Mouse (Mus musculus): Measurements from ENCODE around the gene Npb. TPM values are rescaled to one million over a fixed set of nuclear protein-coding genes. Genes with fewer than 3 reads are reported as not detected.

Npb gene
- not detected for polyA plus RNA-seq (2014; fragmentation: Illumina TruSeq; extraction: RNeasy Lipid Tissue Mini Kit (QIAGEN cat#74804); ENCODE audit: low read depth, low replicate concordance)

DNA sequence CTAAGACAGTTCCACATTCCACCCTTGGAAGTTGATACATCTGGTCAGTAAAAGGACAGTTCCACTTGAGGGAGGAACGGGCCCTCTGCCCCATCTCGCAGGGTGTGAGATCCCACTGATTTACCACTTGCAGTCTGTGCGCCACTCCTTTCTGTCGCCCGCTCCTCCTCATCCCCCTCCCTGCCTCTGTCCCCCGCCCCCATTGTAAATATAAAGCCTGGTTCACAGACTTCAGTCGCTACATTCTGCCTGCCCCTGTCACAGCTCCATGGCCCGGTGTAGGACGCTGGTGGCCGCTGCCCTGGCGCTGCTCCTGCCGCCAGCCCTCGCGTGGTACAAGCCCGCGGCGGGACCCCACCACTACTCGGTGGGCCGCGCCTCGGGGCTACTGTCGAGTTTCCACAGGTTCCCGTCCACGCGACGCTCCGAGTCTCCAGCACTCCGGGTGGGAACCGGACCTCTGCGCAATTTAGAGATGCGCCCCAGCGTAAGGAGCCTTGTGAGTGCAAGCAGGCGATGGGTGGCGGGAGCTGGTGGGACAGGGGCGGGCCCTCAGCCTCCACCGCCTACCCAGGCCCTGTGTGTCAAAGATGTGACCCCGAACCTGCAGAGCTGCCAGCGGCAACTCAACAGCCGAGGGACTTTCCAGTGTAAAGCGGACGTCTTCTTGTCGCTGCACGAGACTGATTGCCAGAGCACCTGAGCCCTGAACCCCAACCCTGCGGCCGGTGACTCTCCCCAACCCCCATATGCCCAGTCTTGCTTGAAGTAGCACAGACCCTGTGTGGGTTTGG is at the start of gene Npb:
Npb (plus strand) TSS at position 237 of the 794 bp plus-strand sequence.

GRCm38 (mm10) chr11:120572752-120573584 is 35.3 kb upstream of the Npb start, which contains the start of gene P4hb:
Gene P4hb, minus strand, starts transcription at chr11:120573253.

GRCm38 (mm10) chr11:120581490-120582267 is 26.6 kb upstream of the Npb start, which contains the start of gene Arhgdia:
Gene Arhgdia, minus strand, starts transcription at chr11:120581624.

GRCm38 (mm10) chr11:120598283-120598989 is 9.8 kb upstream of the Npb start, which contains the start of the genes Alyref and Anapc11:
Gene Alyref, minus strand, starts transcription at chr11:120598365.
Gene Anapc11, plus strand, starts transcription at chr11:120598421.

GRCm38 (mm10) chr11:120617519-120618112 is 9.3 kb downstream of the Npb start, which contains the start of gene Pcyt2:
Gene Pcyt2, minus strand, starts transcription at chr11:120617936.

DNA sequence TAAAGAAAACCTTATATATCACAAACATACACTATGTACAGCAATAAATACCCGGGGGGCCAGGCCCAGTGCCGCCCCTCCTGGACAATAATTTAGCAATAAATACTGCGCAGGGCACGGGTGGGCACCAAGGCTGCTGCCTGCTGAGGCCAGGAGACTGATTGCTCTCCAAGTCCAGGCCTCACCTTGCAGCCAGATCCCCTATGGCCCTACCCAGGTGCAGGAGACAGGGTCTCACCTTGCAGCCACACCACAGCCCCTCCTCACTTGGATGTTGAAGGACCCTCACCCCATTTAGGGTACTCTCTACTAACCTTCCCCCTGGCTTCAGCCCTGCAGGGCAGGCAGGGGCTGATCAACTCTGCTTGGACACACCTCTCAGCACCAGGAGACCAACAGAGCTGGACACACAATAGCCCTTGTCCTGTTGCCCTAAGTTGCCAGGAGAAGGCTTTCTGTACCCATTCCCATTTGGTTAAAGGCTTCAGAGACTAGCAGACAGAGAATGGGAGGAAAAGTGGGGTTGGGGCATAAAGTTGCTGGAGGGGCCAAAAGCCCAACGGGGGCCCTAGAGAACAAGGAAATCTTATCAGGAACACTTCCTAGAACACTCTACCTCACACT is 17.0 kb downstream of the Npb start, which contains the start of gene Sirt7:
Sirt7 (minus strand) TSS at position 89 of the 624 bp plus-strand sequence.

DNA sequence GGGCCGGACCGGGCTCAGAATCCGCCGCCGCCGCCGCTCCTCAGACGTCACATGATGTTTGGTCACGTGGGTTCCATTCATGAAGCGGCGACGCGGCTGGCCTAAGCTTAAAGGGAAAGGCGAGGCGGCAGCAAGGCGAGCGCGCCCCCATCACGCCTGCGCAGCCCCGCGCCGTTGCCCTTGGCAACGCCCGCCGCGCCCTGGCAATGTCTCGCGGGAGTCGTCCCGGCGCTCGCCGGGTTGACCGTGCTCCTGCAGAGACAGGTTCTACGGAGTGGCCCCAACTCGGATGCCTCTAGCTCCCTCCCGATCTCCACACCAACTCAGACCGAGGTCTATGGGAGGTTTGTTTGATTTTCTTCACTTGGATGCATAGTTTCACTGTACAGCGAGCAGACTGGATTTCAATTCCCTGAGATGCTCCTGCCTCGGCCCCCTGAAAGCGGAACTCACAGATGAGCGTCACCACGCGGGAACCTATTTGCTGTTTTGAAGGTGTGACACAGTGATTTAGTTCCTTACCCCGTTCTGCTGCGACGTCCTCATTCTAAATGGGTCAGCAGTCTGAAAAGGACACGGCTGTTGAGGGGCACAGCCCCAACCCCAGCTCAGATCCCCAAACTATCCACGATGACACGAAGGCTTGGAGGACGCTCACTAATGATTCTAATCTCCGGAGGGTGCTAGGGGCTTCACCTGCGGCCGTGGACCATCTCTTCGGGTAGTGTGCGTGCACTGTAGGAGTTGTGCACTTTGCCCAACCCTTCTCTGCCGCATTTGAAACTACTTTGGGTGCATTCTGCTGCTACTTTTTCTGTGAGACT is 25.5 kb downstream of the Npb start, which contains the start of gene Mafg:
Mafg (minus strand) TSS at position 81 of the 824 bp plus-strand sequence.

GRCm38 (mm10) chr11:120643601-120643987 is 35.3 kb downstream of the Npb start, which contains the start of gene Pycr1:
Gene Pycr1, minus strand, starts transcription at chr11:120643769.

DNA sequence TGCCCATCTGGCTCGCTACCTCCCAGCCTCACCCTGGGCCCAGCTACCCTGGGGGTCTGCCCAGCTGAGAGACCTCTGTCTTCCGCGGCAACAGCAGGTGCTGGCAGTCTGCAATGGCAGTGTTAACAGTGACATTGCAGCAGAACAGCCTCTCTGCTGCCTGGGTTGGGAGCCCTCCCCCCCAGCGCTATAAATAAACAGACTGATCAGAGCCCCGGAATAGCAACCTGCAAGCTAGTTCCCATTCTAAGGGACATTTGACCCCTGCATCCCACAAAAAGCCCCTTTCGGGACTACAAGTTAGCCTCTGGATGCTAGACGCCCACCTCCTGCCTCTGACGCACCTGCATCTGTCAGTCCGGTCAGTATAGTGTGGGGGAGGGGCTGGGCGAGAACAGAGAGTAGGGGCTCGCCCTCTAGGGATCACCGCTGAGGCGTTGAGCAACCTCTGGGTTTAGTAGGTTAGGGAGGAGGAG is 39.8 kb downstream of the Npb start, which contains the start of gene Myadml2:
Myadml2 (minus strand) TSS at position 158 of the 476 bp plus-strand sequence.

Other genes starting within 250 kb of the Npb start
- gene Fscn2, start 246.9 kb upstream of the Npb start, polyA plus RNA-seq (2014; fragmentation: Illumina TruSeq; extraction: RNeasy Lipid Tissue Mini Kit (QIAGEN cat#74804); ENCODE audit: low read depth, low replicate concordance), result not detected
- 0.15 TPM for gene Faap100, start 229.7 kb upstream of the Npb start, polyA plus RNA-seq (2014; fragmentation: Illumina TruSeq; extraction: RNeasy Lipid Tissue Mini Kit (QIAGEN cat#74804); ENCODE audit: low read depth, low replicate concordance)
- 35.9 TPM for gene Nploc4, start 170.8 kb upstream of the Npb start, polyA plus RNA-seq (2014; fragmentation: Illumina TruSeq; extraction: RNeasy Lipid Tissue Mini Kit (QIAGEN cat#74804); ENCODE audit: low read depth, low replicate concordance)
- not detected for gene Tspan10, start 165.8 kb upstream of the Npb start, polyA plus RNA-seq (2014; fragmentation: Illumina TruSeq; extraction: RNeasy Lipid Tissue Mini Kit (QIAGEN cat#74804); ENCODE audit: low read depth, low replicate concordance)
- 0.14 TPM for gene Pde6g, start 155.0 kb upstream of the Npb start, polyA plus RNA-seq (2014; fragmentation: Illumina TruSeq; extraction: RNeasy Lipid Tissue Mini Kit (QIAGEN cat#74804); ENCODE audit: low read depth, low replicate concordance)
- not detected for gene Oxld1, start 150.4 kb upstream of the Npb start, polyA plus RNA-seq (2014; fragmentation: Illumina TruSeq; extraction: RNeasy Lipid Tissue Mini Kit (QIAGEN cat#74804); ENCODE audit: low read depth, low replicate concordance)
- gene Ccdc137, start 150.4 kb upstream of the Npb start, polyA plus RNA-seq (2014; fragmentation: Illumina TruSeq; extraction: RNeasy Lipid Tissue Mini Kit (QIAGEN cat#74804); ENCODE audit: low read depth, low replicate concordance), result 6.0 TPM
- 10.9 TPM for gene Arl16, start 140.9 kb upstream of the Npb start, polyA plus RNA-seq (2014; fragmentation: Illumina TruSeq; extraction: RNeasy Lipid Tissue Mini Kit (QIAGEN cat#74804); ENCODE audit: low read depth, low replicate concordance)
- gene Mrpl12, start 123.9 kb upstream of the Npb start, polyA plus RNA-seq (2014; fragmentation: Illumina TruSeq; extraction: RNeasy Lipid Tissue Mini Kit (QIAGEN cat#74804); ENCODE audit: low read depth, low replicate concordance), result 3.0 TPM
- 0.31 TPM for gene Slc25a10, start 116.6 kb upstream of the Npb start, polyA plus RNA-seq (2014; fragmentation: Illumina TruSeq; extraction: RNeasy Lipid Tissue Mini Kit (QIAGEN cat#74804); ENCODE audit: low read depth, low replicate concordance)
- gene Gcgr, start 77.8 kb upstream of the Npb start, polyA plus RNA-seq (2014; fragmentation: Illumina TruSeq; extraction: RNeasy Lipid Tissue Mini Kit (QIAGEN cat#74804); ENCODE audit: low read depth, low replicate concordance), result not detected
- 3.2 TPM for gene Mcrip1, start 58.8 kb upstream of the Npb start, polyA plus RNA-seq (2014; fragmentation: Illumina TruSeq; extraction: RNeasy Lipid Tissue Mini Kit (QIAGEN cat#74804); ENCODE audit: low read depth, low replicate concordance)
- gene Ppp1r27, start 57.3 kb upstream of the Npb start, polyA plus RNA-seq (2014; fragmentation: Illumina TruSeq; extraction: RNeasy Lipid Tissue Mini Kit (QIAGEN cat#74804); ENCODE audit: low read depth, low replicate concordance), result 2.5 TPM
- 41.5 TPM for gene P4hb, start 35.2 kb upstream of the Npb start, polyA plus RNA-seq (2014; fragmentation: Illumina TruSeq; extraction: RNeasy Lipid Tissue Mini Kit (QIAGEN cat#74804); ENCODE audit: low read depth, low replicate concordance)
- gene Arhgdia, start 26.9 kb upstream of the Npb start, polyA plus RNA-seq (2014; fragmentation: Illumina TruSeq; extraction: RNeasy Lipid Tissue Mini Kit (QIAGEN cat#74804); ENCODE audit: low read depth, low replicate concordance), result 5.0 TPM
- 15.0 TPM for gene Alyref, start 10.1 kb upstream of the Npb start, polyA plus RNA-seq (2014; fragmentation: Illumina TruSeq; extraction: RNeasy Lipid Tissue Mini Kit (QIAGEN cat#74804); ENCODE audit: low read depth, low replicate concordance)
- 9.5 TPM for gene Anapc11, start 10.1 kb upstream of the Npb start, polyA plus RNA-seq (2014; fragmentation: Illumina TruSeq; extraction: RNeasy Lipid Tissue Mini Kit (QIAGEN cat#74804); ENCODE audit: low read depth, low replicate concordance)
- gene Pcyt2, start 9.5 kb downstream of the Npb start, polyA plus RNA-seq (2014; fragmentation: Illumina TruSeq; extraction: RNeasy Lipid Tissue Mini Kit (QIAGEN cat#74804); ENCODE audit: low read depth, low replicate concordance), result 6.7 TPM
- 1.2 TPM for gene Sirt7, start 16.8 kb downstream of the Npb start, polyA plus RNA-seq (2014; fragmentation: Illumina TruSeq; extraction: RNeasy Lipid Tissue Mini Kit (QIAGEN cat#74804); ENCODE audit: low read depth, low replicate concordance)
- gene Mafg, start 25.1 kb downstream of the Npb start, polyA plus RNA-seq (2014; fragmentation: Illumina TruSeq; extraction: RNeasy Lipid Tissue Mini Kit (QIAGEN cat#74804); ENCODE audit: low read depth, low replicate concordance), result 1.8 TPM
- gene Pycr1, start 35.3 kb downstream of the Npb start, polyA plus RNA-seq (2014; fragmentation: Illumina TruSeq; extraction: RNeasy Lipid Tissue Mini Kit (QIAGEN cat#74804); ENCODE audit: low read depth, low replicate concordance), result 0.39 TPM
- gene Myadml2, start 39.7 kb downstream of the Npb start, polyA plus RNA-seq (2014; fragmentation: Illumina TruSeq; extraction: RNeasy Lipid Tissue Mini Kit (QIAGEN cat#74804); ENCODE audit: low read depth, low replicate concordance), result not detected
- not detected for gene Notum, start 52.7 kb downstream of the Npb start, polyA plus RNA-seq (2014; fragmentation: Illumina TruSeq; extraction: RNeasy Lipid Tissue Mini Kit (QIAGEN cat#74804); ENCODE audit: low read depth, low replicate concordance)
- gene Aspscr1, start 64.5 kb downstream of the Npb start, polyA plus RNA-seq (2014; fragmentation: Illumina TruSeq; extraction: RNeasy Lipid Tissue Mini Kit (QIAGEN cat#74804); ENCODE audit: low read depth, low replicate concordance), result 4.5 TPM
- gene Cenpx, start 105.3 kb downstream of the Npb start, polyA plus RNA-seq (2014; fragmentation: Illumina TruSeq; extraction: RNeasy Lipid Tissue Mini Kit (QIAGEN cat#74804); ENCODE audit: low read depth, low replicate concordance), result 2.4 TPM
- 0.18 TPM for gene Lrrc45, start 105.4 kb downstream of the Npb start, polyA plus RNA-seq (2014; fragmentation: Illumina TruSeq; extraction: RNeasy Lipid Tissue Mini Kit (QIAGEN cat#74804); ENCODE audit: low read depth, low replicate concordance)
- not detected for gene Rac3, start 113.0 kb downstream of the Npb start, polyA plus RNA-seq (2014; fragmentation: Illumina TruSeq; extraction: RNeasy Lipid Tissue Mini Kit (QIAGEN cat#74804); ENCODE audit: low read depth, low replicate concordance)
- gene Dcxr, start 118.8 kb downstream of the Npb start, polyA plus RNA-seq (2014; fragmentation: Illumina TruSeq; extraction: RNeasy Lipid Tissue Mini Kit (QIAGEN cat#74804); ENCODE audit: low read depth, low replicate concordance), result not detected
- gene Cbr2, start 123.6 kb downstream of the Npb start, polyA plus RNA-seq (2014; fragmentation: Illumina TruSeq; extraction: RNeasy Lipid Tissue Mini Kit (QIAGEN cat#74804); ENCODE audit: low read depth, low replicate concordance), result 0.66 TPM
- not detected for gene Hmga1b, start 154.3 kb downstream of the Npb start, polyA plus RNA-seq (2014; fragmentation: Illumina TruSeq; extraction: RNeasy Lipid Tissue Mini Kit (QIAGEN cat#74804); ENCODE audit: low read depth, low replicate concordance)
- 0.21 TPM for gene Rfng, start 175.7 kb downstream of the Npb start, polyA plus RNA-seq (2014; fragmentation: Illumina TruSeq; extraction: RNeasy Lipid Tissue Mini Kit (QIAGEN cat#74804); ENCODE audit: low read depth, low replicate concordance)
- 39.3 TPM for gene Gps1, start 175.8 kb downstream of the Npb start, polyA plus RNA-seq (2014; fragmentation: Illumina TruSeq; extraction: RNeasy Lipid Tissue Mini Kit (QIAGEN cat#74804); ENCODE audit: low read depth, low replicate concordance)
- gene Dus1l, start 187.9 kb downstream of the Npb start, polyA plus RNA-seq (2014; fragmentation: Illumina TruSeq; extraction: RNeasy Lipid Tissue Mini Kit (QIAGEN cat#74804); ENCODE audit: low read depth, low replicate concordance), result 9.6 TPM
- gene Fasn, start 216.1 kb downstream of the Npb start, polyA plus RNA-seq (2014; fragmentation: Illumina TruSeq; extraction: RNeasy Lipid Tissue Mini Kit (QIAGEN cat#74804); ENCODE audit: low read depth, low replicate concordance), result 0.92 TPM

Measured in testis, adult 10 weeks (tissue).